Mouse (Mus musculus): ENCODE data around the gene Kif5c.

Kif5c gene

DNA sequence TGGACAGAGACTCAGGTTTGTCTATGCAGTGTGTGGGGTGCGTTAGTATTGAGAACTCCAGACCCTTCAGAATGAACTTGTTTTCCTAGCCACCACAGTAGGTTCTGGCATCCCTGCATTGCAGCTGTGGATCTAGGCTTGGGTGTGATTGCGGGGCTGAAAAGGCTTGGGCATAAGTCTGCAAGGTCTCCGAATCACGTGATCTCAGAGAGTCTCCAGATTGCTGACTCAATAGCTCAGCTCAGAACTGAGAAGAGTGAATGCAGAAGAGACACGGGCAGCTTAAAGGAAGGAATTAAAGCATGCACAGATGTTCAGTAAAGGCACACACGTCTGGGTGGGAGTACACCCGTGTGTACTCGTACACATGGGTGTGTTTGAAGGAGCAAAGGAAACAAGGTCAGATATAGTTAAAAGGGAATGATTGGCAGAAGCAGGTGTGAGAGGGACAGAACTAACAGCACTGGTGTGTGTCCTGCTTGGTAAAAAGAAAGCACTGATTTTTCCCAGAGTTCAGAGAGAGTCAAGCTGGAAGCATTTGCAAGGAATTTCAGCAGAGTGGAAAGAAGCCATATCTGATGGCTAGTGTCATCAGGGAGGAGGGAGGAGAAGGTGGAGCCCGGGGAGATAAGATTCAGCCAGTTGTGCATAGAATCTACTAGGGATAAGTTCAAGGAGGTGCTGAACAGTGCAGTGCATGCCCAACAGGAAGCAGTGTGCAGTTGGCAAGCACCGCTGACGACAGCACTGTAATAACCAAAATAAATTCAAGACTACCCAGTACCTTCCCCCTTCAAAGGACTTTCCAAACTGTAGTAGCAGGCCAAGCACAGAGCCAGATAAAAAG, 130.9 kb downstream of the Kif5c start:
- DNase-seq = no peak

- DNase-seq = no peak
Measured at GRCm38 (mm10) chr2:49751544-49752210, 132.6 kb downstream of the Kif5c start.

DNA sequence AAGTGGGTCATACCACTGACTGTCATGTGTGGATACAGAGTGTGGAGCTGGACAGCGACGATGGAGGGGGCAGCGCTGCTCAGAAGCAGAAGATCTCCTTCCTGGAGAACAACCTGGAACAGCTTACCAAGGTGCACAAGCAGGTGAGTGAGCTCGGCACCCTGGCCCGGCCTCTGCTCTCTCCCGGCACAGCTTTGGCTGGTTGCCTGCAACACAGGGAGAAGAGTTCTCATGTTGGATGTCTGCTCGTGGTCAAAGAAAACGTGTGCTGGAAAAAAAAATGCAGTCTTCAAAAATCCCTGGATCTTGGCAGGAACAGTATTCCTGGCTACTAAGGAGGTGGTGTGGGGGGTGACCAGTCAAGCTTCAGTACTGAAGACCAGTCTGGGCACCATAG, 133.1 kb downstream of the Kif5c start:
- DNase-seq = no peak

GRCm38 (mm10) chr2:49753062-49753461, 134.0 kb downstream of the Kif5c start:
- no peak for DNase-seq

- DNase-seq = no peak
Measured at GRCm38 (mm10) chr2:49755054-49755453, 136.0 kb downstream of the Kif5c start.

GRCm38 (mm10) chr2:49757616-49758015, 138.5 kb downstream of the Kif5c start:
- no peak for DNase-seq

DNA sequence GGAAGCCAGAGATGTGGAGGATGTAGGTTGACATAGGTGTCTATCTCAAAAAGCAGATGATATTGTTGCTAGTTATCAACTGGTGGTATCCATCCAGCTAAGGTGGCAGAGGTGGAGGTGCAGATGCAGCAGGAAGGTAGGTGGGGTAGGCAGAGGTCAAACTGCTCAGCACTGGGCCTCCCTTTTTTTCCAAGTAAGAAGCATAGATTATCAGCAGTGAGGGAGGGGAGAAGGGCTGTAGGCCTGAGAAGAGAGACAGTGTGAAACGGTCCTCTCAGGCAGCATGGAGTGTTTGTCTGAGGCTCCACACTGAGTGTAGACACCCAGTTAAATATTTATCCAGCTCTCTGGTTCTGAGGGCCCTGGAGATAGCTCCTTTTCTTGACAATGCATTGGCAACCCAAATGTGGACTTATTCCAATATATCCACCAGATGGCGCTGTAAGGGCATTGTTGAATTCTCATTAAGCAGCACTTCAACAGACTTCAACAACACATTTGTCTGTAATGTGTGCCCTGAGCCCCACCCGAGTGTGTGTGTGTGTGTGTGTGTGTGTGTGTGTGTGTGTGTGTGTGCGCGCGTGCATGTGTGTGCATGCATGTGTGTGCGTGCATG, 145.3 kb downstream of the Kif5c start:
- peak; percentile 31 for DNase-seq

- peak; percentile 64 for DNase-seq
Measured at GRCm38 (mm10) chr2:49768916-49769315, 149.8 kb downstream of the Kif5c start.

DNA sequence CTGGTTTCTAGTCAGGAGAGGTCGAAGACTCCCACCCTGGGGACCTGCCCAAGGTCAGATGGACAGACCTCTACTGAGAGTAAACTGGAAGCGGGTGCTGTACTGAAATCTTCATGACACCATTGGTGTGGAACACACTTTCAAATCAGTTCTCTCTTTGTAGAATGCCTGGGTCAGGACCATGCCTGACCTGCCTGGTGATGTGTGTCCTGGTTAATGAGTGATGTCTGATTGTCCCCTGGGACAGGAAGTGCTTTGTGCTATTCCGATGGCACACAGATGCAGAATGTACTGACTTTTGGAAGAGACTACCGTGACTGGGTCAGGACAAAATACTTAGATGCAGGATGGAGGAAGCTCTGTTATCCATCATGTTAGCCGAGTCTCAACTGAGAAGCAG, 151.3 kb downstream of the Kif5c start:
- peak; percentile 28 for DNase-seq

DNA sequence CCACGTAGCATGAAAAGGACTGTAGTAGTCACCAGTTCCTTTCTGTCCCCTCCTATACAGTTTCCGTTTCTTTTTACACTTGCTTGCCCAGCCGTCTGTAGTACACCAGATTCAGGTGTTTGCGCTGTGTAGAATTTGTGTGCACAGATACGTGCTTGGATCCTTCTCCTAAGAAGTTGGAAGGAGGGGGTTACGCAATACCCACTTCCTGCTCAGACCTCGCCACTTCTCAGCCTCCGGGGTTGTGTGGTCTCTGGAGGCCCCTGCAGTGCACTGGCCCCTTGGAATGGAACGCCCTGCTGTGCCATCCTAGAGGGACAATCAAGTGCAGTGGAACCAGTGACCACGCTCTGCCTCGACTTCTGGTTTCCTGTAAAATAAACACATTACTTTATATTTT, 152.1 kb downstream of the Kif5c start:
- no peak for DNase-seq

DNA sequence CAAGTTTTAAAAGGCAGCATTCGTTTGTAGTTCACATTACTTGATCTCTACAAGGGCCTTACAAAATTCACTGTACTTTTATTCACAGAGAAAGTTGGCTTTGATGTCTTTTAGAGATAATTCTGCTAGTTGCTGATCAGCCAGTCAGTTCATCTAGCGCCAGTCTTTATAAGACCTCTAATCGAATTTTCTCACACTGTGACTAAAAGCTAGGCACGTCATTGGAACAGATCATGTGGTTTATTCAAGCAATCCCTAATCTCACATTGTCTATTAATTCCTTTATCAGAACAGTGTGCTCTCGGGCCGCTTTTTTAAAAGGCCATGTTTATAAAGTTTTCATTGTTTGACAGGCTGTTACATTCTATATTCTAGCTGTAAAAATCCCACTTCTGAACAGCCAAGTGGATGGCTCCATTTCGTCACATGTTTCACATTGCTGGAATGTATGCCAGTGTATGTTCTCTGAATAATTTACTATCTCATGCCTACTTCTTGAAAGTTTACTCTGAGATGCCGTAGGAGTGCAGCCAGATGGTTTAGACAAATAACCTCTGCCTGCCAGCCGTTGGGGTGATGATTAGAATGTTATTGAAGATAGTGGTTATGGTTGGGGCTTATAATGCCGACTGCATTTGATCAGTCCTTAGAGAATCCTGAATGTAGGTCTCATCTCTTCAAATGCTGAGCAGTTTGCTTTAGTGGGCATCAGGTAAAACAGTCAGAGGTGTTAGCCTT, 154.3 kb downstream of the Kif5c start:
- no peak for DNase-seq

DNA sequence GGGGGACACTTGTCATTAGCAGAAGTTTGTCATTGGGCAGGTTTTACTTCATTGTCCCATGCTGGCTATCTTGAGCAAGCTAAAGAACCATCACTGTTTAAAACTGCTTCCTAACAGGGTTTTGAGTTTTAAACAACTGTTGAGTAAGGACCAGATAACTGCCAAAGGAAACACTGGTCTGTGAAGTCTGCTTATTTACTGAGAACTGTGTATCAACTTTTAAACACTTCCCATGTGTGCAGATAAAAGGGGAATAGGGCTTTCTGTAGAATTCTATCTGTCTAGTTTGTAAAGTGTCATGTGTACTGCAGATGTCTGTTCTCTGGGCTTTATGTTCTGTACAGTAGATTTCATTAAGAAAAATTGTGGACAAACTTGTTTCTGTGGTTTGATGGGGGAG, 155.1 kb downstream of the Kif5c start:
- no peak for DNase-seq

GRCm38 (mm10) chr2:49775187-49775586, 156.1 kb downstream of the Kif5c start:
- no peak for DNase-seq

DNA sequence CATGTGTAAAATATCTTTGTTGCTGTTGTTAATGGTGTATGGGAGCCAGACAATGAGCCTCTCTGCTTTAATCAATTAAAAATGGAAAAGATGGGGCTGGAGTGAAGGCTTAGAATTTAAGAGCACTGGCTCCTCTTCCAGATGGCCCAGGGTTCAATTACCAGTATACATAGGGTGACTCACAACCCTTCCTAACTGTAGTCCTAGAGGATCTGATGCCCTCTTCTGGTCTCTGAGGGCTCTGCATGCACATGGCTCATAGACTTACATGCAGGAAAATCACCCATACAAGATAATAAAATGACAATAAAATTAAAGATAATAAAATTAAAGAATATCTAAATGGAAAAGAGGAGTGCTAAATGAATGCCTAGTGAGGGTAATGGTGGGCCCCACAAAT, 156.6 kb downstream of the Kif5c start:
- no peak for DNase-seq

DNA sequence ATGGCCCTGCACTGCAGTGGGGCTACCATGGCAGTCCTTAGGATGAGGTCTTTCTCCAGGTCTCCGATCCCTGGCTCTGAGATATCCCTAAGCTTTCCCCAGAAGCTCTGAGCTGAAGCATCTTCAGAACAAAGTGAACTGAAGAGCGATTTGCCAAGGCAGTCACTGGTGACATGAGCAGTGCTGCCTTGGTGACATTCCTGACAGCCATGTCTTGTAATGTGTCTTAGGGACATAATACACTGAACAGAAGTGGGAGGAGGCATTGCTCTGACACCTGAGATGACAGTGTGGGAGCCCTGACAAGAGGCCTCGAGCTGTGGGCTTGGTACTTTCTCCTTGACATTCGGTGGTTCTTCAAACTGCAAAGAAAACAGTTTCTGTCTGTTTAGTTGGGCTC, 157.3 kb downstream of the Kif5c start:
- DNase-seq = no peak

DNA sequence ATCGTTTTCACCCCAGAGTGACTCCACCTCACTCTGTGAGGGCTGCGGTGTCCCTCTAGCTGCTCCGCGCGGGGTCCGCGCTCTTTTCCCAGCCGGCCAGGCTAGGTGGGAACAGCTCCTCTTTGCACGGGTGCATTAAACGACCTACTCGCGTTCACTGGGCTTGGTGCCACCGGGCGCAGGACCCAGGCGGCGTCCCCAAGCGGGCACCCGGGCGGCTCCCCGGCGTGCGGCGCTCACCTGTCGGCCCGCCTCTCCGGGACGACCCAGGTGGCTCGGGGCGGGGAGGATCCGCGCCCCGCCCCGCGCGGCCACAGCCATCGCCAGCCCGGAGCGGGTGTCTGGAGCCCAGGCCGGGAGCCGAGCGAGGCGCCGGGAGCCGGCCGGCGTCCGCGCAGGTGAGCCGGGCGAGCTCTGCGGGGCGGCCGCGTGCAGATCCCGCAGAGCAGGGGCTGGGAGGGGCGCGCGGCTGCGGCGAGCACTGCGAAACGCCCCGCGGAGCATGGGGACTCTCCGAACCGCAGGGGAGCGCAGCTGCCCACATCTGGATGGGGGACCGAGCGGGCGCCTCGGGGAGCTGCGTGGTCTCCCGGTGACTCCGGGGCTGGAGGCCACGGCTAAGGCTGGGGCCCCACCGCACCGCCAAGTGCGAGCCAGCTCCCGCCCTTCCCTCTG, 168.4 kb downstream of the Kif5c start, which contains the start of gene Lypd6b:
Gene Lypd6b, plus strand, starts transcription at position 313 of the 675 bp plus-strand sequence.
- peak; percentile 43 for DNase-seq

DNA sequence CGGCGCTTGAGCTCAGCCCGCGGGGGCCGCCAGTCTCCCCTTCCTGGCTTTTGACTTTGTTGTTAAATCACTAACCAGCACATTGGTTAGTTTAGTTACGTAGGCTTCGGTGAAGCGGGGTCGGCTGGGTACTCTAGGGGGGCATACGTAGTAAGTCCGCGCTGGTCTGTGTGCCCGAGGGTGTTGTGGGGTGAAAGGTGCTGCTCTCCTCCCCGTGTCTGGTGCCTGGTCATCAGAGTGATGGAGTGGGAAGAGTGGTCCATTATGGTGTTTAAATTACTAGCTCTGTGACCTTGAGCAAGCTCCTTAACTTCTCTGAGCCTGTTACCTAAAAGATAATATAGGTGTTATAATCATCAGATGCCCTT, 168.9 kb downstream of the Kif5c start:
- no peak for DNase-seq

- no peak for DNase-seq
Measured at GRCm38 (mm10) chr2:49788643-49789042, 169.5 kb downstream of the Kif5c start.

- no peak for DNase-seq
Measured at GRCm38 (mm10) chr2:49789078-49789477, 170.0 kb downstream of the Kif5c start.

- DNase-seq = no peak
Measured at GRCm38 (mm10) chr2:49789504-49789903, 170.4 kb downstream of the Kif5c start.

GRCm38 (mm10) chr2:49797444-49798143, 178.5 kb downstream of the Kif5c start:
- DNase-seq = no peak

DNA sequence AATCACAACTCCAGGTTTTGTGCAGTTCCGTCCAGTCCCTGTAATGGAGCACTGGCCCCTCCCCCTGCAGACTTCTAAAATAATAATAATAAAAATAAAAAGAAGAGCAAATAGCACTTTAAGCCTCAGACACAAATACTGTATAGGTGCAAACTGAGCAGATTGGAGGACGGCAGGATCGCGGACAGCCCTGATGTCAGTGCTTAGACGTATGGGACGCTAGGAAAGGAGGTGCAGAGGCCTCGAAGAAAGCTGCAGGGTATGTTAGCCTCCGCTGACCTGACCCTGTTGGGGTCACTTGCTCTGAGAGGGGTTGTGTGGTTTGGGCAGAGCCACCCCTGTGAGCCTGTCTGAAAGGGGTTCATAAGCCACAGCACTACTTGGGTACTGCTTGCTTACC, 185.3 kb downstream of the Kif5c start:
- DNase-seq = no peak
